Mouse (Mus musculus) v-Abl transformed pro-B cells (cell line): ENCODE results near the gene Itga8.

ENCODE experiments used
- in situ Hi-C, 2 experiments: fragments of 400-800 bp; cut with MboI; formaldehyde crosslinking; loops; one replicate each; pipeline ENCODE4 v1.15.1; 2025; ENCODE audit not compliant: unreplicated experiment in 2 of 2

Gene Itga8

DNA sequence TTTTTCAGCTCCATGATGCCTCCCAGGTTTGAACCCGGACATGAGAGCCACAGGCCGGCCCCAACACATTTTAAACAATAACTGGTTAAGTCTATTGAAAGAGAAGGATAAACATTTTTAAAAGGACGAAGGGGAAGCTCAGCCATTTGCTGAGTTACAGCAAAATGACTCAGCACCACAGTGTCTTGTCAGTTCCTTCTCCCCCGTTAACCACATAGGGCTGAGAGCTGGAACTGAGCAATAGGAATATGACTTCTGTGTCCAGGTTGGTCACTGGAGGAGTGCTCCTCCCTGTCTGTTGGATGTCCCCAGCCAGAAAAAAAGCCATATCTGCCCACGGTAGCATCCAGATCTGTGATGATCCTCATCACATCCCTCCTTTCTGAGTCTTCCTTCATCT is 95.4 kb downstream of the Itga8 start:
- in situ Hi-C loops = no loop called here

- in situ Hi-C loops = no loop called here
Measured at GRCm38 (mm10) chr2:12205875-12206274, 95.8 kb downstream of the Itga8 start.

GRCm38 (mm10) chr2:12203231-12203630 is 98.5 kb downstream of the Itga8 start:
- in situ Hi-C loops = no loop called here

DNA sequence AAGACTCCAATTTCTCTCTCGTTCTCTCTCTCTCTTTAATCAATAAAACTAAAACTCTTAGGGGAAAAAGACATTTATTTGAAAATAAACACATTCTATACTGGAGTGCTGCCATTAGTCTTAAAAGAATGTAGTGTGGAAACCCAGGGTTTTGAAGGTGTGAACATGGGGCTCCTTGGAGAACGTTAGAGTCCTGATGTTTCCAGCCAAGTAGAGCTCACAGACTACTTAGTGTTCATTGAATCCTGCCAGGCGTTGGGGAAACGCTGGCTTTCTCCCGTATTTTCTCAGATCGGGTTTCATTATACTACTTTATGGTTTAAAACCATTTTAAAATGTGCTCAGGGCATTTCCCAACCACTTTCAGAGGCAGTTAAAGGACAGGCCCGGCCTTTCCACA is 103.0 kb downstream of the Itga8 start:
- in situ Hi-C loops = no loop called here

- in situ Hi-C loops = no loop called here
Measured at GRCm38 (mm10) chr2:12198214-12198613, 103.5 kb downstream of the Itga8 start.

DNA sequence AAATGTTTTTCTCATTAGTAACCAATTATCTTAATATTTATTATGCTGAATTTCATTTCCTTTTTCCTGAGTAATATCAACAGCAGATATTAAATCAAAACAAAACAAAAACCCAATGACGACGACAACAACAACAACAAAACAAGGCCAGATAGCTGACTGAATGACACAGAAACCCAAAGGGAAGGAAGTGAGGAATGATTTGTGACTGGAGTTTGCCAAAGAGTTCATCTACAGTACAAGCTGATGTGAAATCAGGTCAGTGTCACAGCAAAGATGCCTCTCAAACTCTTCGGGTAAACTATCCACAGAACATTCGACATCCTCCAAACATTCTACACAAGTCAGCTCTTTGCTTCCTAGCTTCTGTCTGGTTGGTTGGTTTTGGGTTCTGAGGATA is 104.0 kb downstream of the Itga8 start:
- in situ Hi-C loops = no loop called here

DNA sequence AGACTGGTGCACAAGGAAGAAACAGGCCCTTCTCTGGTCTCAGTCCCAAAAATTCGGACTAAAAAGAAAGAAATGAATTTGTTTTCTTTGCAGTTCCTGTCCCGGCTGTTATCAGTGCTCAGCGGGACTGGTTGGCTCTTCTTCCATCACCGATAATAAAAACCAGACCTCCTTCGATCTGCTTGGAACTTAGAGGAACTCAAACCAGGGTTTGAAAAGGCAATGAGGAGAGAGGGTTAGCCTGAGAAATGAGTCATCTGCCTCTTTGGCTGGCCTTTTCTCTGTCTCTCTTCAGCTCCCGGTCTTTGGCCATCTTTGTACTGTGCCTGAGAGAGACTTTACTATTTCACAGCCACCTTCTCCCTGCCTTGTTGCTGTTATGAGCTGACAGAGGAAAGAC is 112.7 kb downstream of the Itga8 start:
- in situ Hi-C loops = no loop called here

DNA sequence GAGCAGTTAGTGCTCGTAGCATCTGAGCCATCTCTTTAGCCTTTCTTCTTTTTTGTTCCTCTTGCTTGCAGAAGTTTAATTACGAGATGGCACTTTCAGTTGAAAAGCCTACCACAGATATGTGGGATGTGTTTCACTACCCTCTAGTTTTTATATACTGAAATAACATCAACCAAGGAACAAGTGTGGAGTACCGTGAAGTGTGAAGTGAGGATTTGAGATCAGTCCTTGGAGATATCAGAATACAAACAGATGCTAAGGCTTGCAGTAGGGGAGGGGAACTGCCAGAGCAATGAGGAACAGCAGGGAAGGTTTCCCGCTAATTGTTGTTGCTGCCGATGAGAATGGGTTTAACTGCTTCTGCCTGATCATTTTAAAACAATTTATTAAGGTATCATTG is 114.1 kb downstream of the Itga8 start:
- in situ Hi-C loops = no loop called here

- in situ Hi-C loops = no loop called here
Measured at GRCm38 (mm10) chr2:12182402-12182948, 119.2 kb downstream of the Itga8 start.

GRCm38 (mm10) chr2:12180635-12181034 is 121.1 kb downstream of the Itga8 start:
- in situ Hi-C loops = no loop called here

DNA sequence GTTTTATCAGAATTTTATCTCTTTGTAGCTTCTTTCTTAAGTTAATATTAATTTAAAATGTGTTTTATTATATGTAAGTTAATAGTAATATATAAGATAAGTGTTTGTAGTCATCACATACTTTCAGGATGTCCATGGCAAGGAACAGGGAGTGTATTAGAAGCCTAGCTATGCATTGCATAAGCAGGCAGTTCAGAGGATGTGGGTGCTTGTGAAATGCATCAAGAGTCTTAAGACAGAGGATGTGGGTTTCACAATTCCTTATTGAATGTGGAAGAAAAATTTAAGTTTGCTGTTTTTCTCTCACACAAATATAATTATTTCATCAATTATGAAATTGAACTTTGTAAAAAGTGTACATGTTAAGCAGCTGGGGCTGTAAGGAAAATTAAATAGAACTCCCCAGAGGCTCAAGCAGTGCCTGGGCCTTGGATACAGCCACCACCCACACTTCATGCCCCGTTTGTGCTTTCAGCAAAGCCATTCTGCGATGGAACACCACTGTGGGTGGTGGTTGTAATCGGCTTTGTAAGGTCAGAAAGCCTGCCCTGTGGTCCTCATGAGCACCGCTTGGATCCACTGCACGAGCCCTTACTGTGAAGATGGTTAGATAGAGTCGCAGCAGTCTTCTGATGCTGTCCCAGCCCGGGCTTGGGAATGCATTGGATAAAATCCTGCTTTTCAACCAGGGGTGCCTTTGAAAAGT is 126.8 kb downstream of the Itga8 start:
- in situ Hi-C loops = no loop called here

- in situ Hi-C loops = no loop called here
Measured at GRCm38 (mm10) chr2:12170221-12170620, 131.5 kb downstream of the Itga8 start.

DNA sequence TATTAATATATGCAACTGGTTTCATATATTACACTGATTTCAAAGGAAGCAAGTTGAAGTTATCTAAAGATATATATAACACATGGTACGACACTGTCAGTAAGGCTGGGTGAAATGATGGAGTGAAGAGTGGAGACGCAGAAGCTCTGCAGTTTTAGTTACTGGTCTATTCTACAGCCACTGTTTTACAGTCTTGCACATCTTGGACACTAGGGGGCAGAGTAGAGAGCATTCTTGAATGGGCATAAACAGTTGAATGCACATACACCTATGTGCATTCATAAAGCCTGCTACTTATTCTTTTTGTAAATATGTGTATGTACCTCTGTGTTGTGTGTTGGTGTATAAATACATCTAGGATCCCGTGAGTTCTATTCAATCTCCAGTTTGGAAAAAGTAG is 141.2 kb downstream of the Itga8 start:
- in situ Hi-C loops = no loop called here

DNA sequence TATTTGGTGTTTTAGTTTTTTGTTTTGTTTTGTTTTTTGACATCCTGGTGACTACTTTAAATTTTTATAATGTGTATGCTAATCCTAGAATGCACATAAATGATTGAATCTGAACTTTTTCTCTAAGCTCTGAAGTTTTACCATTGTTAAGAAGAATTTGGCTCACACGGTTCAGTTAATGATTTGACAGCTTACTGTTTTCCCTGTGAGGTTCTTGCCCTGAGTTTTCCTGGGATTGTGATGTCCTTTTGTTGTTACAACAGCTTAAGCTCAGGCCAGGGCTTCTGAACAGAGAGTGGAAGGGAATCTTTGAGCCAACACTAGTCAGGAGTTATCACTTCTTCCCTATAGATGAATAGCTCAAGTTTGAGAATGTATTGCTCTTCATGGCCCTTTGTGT is 144.7 kb downstream of the Itga8 start:
- in situ Hi-C loops = loop anchor here in 1 of 2 experiments (10.0 kb wide), 1 partner anchor 218 kb away; no protein-coding TSS in a partner anchor

DNA sequence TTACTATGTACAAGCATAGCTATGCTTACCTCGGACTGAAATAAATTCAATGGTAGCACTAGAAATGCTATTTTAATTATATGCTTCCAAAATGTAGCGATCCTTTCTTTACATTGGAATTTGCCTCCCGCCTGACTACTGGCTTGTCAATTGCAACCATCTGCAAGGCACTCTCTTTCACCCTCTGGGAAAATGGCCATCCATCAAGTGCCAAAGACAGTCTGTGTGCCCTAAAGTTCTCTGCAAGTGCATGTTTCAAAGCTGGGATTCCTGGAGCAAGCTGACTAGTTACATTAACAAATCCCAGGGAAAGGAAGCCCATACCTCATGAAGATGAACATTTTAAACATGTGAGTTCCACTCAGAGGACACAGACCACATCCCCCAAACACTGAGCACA is 145.3 kb downstream of the Itga8 start:
- in situ Hi-C loops = loop anchor here in 1 of 2 experiments (10.0 kb wide), 1 partner anchor 218 kb away; no protein-coding TSS in a partner anchor

DNA sequence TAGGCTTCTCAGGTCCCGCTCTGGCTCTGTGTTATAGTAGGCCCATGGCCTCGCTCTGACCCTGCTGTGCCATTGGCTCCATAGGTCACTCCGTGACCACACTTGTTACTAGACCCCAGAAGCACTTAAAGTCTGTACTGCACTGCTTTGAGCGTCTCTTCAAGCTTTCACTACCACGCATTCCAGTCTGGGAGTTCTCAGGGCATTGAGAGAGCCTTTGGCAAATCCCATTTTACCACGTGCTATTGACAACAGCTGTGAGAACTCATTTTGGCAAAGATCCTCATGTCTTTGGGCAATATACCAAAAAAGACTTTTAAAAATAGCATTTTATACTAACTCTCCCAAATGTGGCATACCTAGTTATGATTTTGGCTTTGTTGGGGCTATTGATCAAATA is 147.0 kb downstream of the Itga8 start:
- in situ Hi-C loops = loop anchor here in 1 of 2 experiments (10.0 kb wide), 1 partner anchor 220 kb away; no protein-coding TSS in a partner anchor

DNA sequence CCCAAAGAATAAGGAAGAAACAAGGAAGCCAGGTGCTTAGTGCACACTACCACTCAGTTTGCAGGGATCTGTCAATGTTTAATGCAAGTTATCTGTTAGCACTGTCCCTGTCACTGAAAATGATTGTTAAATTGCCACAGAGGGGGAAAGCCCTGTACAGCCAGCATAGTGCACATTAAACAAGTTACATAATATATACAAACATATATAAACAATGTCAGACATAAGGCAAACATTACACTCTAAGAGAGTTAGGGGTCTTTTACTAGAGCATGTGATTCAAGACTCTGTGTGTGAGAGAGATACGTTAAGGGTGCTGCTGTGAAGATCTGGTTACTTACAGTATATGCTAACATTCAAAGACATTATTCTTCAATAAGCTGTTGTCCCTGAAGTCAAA is 148.2 kb downstream of the Itga8 start:
- in situ Hi-C loops = loop anchor here in 1 of 2 experiments (10.0 kb wide), 1 partner anchor 221 kb away; no protein-coding TSS in a partner anchor

DNA sequence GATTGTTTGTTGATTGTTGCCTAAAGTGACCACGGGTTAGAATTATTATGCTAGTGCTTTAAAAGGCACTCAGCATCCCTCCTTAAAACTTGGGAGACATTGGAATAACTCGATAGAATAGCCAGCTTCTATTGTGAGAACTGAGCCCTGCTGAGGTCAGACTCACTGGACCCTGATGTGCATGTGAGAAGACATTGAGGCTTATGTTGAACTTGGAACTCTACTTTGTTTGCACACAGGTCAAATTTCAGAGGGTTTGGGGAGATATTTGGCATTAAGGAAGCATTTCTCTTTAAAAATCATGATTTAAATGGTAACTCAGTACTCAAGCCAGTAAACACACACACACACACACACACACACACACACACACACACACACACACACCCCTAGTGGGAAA is 153.8 kb downstream of the Itga8 start:
- in situ Hi-C loops = no loop called here

DNA sequence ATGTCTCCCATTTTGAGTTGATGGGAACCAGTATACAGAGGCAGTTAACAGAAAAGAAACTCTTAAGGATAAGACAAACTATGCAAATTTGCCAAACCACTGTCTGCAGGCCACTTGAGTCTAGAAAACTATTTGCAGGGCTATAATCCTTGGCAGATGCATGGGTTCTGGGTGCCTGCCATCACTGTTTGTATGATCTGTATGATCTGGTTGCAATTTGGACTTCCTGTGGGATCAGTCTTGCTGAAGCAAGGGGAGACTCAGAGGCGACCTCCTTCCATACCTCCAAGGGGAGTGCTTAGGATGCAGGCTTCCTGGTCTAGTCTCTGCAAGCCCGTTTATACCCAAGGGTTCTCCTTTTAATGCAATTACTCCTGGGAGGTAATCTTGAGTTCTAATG is 155.1 kb downstream of the Itga8 start:
- in situ Hi-C loops = no loop called here

GRCm38 (mm10) chr2:12138765-12139368 is 162.9 kb downstream of the Itga8 start:
- in situ Hi-C loops = no loop called here

DNA sequence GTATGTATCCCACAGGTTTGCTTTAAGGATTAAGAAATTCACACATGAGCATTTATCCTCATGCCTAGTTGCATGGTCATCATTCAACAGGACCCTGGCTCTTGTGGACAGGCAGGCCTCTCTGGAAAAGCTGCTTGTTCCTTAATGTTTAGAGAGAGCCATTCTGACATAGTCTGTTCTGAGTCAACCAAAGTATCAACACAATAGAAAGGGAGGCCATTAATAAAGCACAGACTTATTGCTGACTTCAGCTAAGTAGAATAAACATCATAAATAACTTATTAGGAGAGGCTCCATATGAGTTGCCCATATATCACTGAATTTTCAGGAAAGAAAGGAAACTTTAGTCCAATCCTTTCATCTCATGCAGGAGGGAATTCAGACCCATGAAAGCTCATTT is 175.1 kb downstream of the Itga8 start:
- in situ Hi-C loops = no loop called here

GRCm38 (mm10) chr2:12115479-12115878 is 186.2 kb downstream of the Itga8 start:
- in situ Hi-C loops = no loop called here
